Mouse (Mus musculus): Measurements from ENCODE around the gene Ncaph2. TPM values are rescaled to one million over a fixed set of nuclear protein-coding genes. Genes with fewer than 3 reads are reported as not detected.

Ncaph2 gene
- polyA plus RNA-seq, 1 experiment from 2014 or later = 162 TPM

DNA sequence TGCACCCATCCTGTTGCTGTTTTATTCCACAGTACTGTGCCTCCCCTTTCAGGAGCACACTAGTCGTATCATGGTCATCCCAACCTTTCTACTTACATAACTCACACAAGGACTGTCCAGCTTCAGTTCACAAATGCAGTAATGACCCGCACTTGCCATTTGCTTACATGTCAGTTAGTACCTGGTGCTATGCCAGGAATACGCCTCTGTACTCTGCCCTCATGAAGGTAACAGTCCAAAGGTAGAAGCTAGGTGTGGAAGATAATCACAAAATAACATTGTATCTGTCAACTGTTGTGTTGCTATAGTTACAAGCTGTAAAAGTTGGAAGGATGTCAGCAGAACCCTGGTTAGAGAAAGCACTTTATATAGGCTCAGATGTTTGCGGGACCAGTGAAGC lies 41.4 kb downstream of the Ncaph2 start:
- Histone ChIP-seq H3K9me3 (no peaks in the 10 kb centered on the region), H3K4me1 (no peaks in the 10 kb centered on the region)
- 90% methylated on average over 4 of the region's 4 CpGs for WGBS

DNA sequence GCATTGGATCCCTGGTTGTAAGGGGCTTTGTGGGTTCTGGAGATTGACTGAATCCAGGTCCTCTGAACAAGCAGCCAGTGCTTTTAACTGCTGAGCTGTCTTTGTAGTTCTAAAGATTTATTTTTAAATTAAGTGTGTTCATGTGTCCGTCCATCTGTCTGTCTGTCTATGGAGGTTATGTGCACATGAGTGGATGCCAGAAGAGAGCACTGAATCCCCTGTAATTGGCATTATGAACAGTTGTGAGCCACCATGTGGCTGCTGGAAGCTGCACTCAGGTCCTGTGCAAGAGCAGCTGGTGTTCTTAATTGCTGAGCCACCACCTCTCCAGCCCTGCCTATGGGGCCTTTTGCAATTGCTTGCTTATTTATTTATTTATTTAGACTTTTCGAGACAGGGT lies 42.6 kb downstream of the Ncaph2 start:
- whole genome bisulfite sequencing = 72% methylated on average over 2 of the region's 2 CpGs
- ATAC-seq (ENCODE audit: low FRiP score, low read depth) = no peak
- Histone ChIP-seq H3K36me3 (no peaks in the 10 kb centered on the region), H3K4me3 (no peak overlapping the region), H3K27me3 (no peaks in the 10 kb centered on the region), H3K9me3 (no peaks in the 10 kb centered on the region), H3K4me2 (replicated peaks) (no peak overlapping the region), H3K4me1 (no peaks in the 10 kb centered on the region), H3K27ac (no peak overlapping the region), H3K9ac (no peak overlapping the region)

More for the DNA sequence above, 41.4 kb downstream of the Ncaph2 start:
- no peaks in the 10 kb centered on the region for H3K36me3 ChIP-seq
- no peak overlapping the region for H3K27ac ChIP-seq
- no peak overlapping the region for H3K4me2 ChIP-seq (replicated peaks)
- H3K4me3 ChIP-seq = no peak overlapping the region
- H3K9ac ChIP-seq = no peak overlapping the region
- no peak for ATAC-seq (ENCODE audit: low FRiP score, low read depth)
- no peaks in the 10 kb centered on the region for H3K27me3 ChIP-seq

DNA sequence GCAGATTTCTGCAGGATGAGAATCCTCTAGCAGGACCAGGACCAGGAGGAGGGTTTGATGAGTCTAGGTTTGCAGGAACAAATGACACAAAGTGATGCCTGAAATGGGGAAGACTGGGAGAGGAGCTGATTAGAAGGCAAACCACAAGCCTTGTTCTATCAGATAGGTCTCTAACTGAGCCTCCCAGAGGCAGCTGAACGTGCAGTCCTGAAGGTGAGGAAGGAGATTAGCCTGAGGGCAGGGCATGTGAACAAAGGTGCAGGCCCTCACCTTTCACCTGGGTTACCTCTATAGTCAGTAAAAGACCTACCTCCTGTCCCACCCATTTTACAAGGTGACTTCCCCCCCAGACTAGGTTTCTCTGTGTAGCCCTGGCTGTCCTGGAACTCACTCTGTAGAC lies 44.2 kb downstream of the Ncaph2 start:
- Histone ChIP-seq H3K4me3 (no peak overlapping the region), H3K36me3 (no peaks in the 10 kb centered on the region), H3K9ac (no peak overlapping the region), H3K27ac (no peak overlapping the region), H3K9me3 (no peaks in the 10 kb centered on the region), H3K27me3 (no peaks in the 10 kb centered on the region), H3K4me2 (replicated peaks) (no peak overlapping the region), H3K4me1 (no peaks in the 10 kb centered on the region)
- ATAC-seq (ENCODE audit: low FRiP score, low read depth) = no peak
- 62% methylated on average over 1 of the region's 1 CpGs for WGBS

DNA sequence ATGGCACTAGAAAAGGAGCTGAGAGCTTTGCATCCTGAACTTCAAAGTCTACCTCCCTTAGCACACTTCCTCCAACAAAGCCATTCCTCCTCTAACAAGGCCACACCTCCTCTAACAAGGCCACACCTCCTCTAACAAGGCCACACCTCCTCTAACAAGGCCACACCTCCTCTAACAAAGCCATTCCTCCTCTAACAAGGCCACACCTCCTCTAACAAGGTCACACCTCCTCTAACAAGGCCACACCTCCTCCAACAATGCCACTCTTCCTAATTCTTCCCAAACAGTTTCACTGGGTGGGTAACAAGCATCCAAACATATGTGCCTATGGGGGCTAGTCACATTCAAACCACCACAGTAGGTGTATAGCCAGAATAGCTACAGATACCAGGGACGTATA lies 47.0 kb downstream of the Ncaph2 start:
- H3K4me2 ChIP-seq (replicated peaks) = no peak overlapping the region
- no peak overlapping the region for H3K4me3 ChIP-seq
- no peak overlapping the region for H3K9ac ChIP-seq
- H3K27ac ChIP-seq = no peak overlapping the region
- no peaks in the 10 kb centered on the region for H3K4me1 ChIP-seq
- ATAC-seq (ENCODE audit: low FRiP score, low read depth) = no peak
- no peaks in the 10 kb centered on the region for H3K27me3 ChIP-seq
- H3K36me3 ChIP-seq = no peaks in the 10 kb centered on the region
- H3K9me3 ChIP-seq = peaks cover 9% of the 10 kb centered on the region; the same call in 1 of the 2 replicates
- 73% methylated on average over 1 of the region's 1 CpGs for WGBS

GRCm38 (mm10) chr15:89404831-89405623 lies 49.5 kb downstream of the Ncaph2 start:
- WGBS = 78% methylated on average over 10 of the region's 10 CpGs
- Histone ChIP-seq H3K9ac (no peak overlapping the region), H3K4me1 (no peaks in the 10 kb centered on the region), H3K27me3 (no peaks in the 10 kb centered on the region), H3K4me2 (replicated peaks) (no peak overlapping the region), H3K4me3 (no peak overlapping the region), H3K36me3 (no peaks in the 10 kb centered on the region), H3K27ac (no peak overlapping the region), H3K9me3 (peaks cover 15% of the 10 kb centered on the region; the same call in 1 of the 2 replicates)
- no peak for ATAC-seq (ENCODE audit: low FRiP score, low read depth)

DNA sequence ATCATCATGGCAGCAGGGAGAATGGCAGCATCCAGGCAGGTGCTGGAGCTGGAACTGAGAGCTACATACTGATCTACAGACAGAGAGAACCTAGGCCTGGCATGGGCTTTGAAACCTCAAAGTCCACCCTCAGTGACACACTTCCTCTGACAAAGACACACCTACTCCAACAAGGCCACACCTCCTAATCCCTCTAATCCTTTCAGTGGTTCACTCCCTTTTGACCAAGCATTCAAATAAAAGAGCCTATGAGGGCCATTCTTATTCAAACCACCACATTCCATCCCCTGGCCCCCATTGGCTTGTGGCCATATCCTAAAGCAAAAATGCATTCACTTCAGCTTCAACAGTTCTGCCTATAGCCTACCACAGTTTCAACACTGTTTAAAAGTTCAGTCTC lies 51.2 kb downstream of the Ncaph2 start:
- Histone ChIP-seq H3K36me3 (no peaks in the 10 kb centered on the region), H3K4me2 (replicated peaks) (no peak overlapping the region), H3K27me3 (no peaks in the 10 kb centered on the region), H3K27ac (no peak overlapping the region), H3K9me3 (peaks cover 15% of the 10 kb centered on the region; the same call in 1 of the 2 replicates), H3K9ac (no peak overlapping the region), H3K4me1 (no peaks in the 10 kb centered on the region), H3K4me3 (no peak overlapping the region)
- no peak for ATAC-seq (ENCODE audit: low FRiP score, low read depth)

GRCm38 (mm10) chr15:89410118-89410517 lies 54.6 kb downstream of the Ncaph2 start, which contains the start of gene Syce3:
Gene Syce3 (minus strand): TSS chr15:89410503.
- 82% methylated on average over 20 of the region's 24 CpGs for WGBS
- Histone ChIP-seq H3K9me3 (peaks cover 15% of the 10 kb centered on the region; the same call in 1 of the 2 replicates), H3K27ac (no peak within 1 kb of the TSS), H3K4me3 (no peak within 1 kb of the TSS), H3K9ac (no peak within 1 kb of the TSS), H3K27me3 (no peaks in the 10 kb centered on the region), H3K4me2 (replicated peaks) (no peak within 1 kb of the TSS), H3K36me3 (no peaks in the 10 kb centered on the region), H3K4me1 (no peaks in the 10 kb centered on the region)
- ATAC-seq (ENCODE audit: low FRiP score, low read depth) = no peak

DNA sequence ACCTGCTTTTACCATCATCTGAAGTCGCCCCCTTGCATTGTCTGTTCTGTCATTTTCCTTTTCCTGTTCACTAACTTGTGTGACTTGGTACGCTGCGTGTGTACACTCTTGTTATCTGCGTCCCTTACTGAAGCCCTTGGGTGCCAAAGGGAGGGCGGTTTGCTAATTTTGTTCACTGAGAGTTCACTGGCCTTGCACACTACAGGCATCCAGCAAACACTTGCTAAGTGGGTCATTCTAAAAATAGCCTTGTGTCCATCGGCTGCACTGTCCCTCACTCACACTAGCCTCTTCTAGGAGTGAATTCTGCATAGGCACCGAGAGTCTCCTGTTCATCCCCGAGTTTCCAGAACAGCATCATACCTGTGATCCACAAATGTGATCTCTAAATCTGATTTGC lies 59.8 kb downstream of the Ncaph2 start:
- Histone ChIP-seq H3K27ac (no peak overlapping the region), H3K4me2 (replicated peaks) (no peak overlapping the region), H3K9ac (no peak overlapping the region), H3K4me3 (no peak overlapping the region), H3K9me3 (no peaks in the 10 kb centered on the region), H3K27me3 (no peaks in the 10 kb centered on the region), H3K36me3 (peaks cover 18% of the 10 kb centered on the region), H3K4me1 (no peaks in the 10 kb centered on the region)
- WGBS = 89% methylated on average over 8 of the region's 8 CpGs
- no peak for ATAC-seq (ENCODE audit: low FRiP score, low read depth)

- WGBS = 94% methylated on average over 9 of the region's 9 CpGs
- Histone ChIP-seq H3K27me3 (no peaks in the 10 kb centered on the region), H3K9ac (no peak overlapping the region), H3K4me1 (peaks cover 7% of the 10 kb centered on the region), H3K4me2 (replicated peaks) (no peak overlapping the region), H3K36me3 (peaks cover 32% of the 10 kb centered on the region), H3K27ac (no peak overlapping the region), H3K9me3 (no peaks in the 10 kb centered on the region), H3K4me3 (no peak overlapping the region)
- ATAC-seq (ENCODE audit: low FRiP score, low read depth) = no peak
Observed at GRCm38 (mm10) chr15:89421938-89422337, 66.4 kb downstream of the Ncaph2 start.

Small RNA genes lying within 50 kb of the gene (microRNA-seq; reads per million reads assigned to microRNA genes)
- gene Mir6959 = not detected

Other genes starting within 250 kb of the Ncaph2 start
- gene Tubgcp6, start 232.6 kb upstream of the Ncaph2 start, polyA plus RNA-seq (2015; fragmentation: Nextera tagmentation; extraction: Ambion mirVana) = 17.5 and 18.1 TPM in 2 replicates
- gene Hdac10, start 227.0 kb upstream of the Ncaph2 start, polyA plus RNA-seq (2015; fragmentation: Nextera tagmentation; extraction: Ambion mirVana) = 17.4 and 18.7 TPM in 2 replicates
- 6.4 and 6.5 TPM in 2 replicates for gene Mapk12, start 215.0 kb upstream of the Ncaph2 start, polyA plus RNA-seq (2015; fragmentation: Nextera tagmentation; extraction: Ambion mirVana)
- gene Mapk11, start 206.1 kb upstream of the Ncaph2 start, polyA plus RNA-seq (2015; fragmentation: Nextera tagmentation; extraction: Ambion mirVana) = 8.4 and 10.4 TPM in 2 replicates
- gene Plxnb2, start 174.9 kb upstream of the Ncaph2 start, polyA plus RNA-seq (2015; fragmentation: Nextera tagmentation; extraction: Ambion mirVana) = 130 and 144 TPM in 2 replicates
- gene Dennd6b, start 159.2 kb upstream of the Ncaph2 start, polyA plus RNA-seq (2015; fragmentation: Nextera tagmentation; extraction: Ambion mirVana) = 22.8 and 25.8 TPM in 2 replicates
- gene Ppp6r2, start 144.2 kb upstream of the Ncaph2 start, polyA plus RNA-seq (2015; fragmentation: Nextera tagmentation; extraction: Ambion mirVana) = 31.8 and 36.3 TPM in 2 replicates
- gene Sbf1, start 40.4 kb upstream of the Ncaph2 start, polyA plus RNA-seq (2015; fragmentation: Nextera tagmentation; extraction: Ambion mirVana) = 62.8 and 66.3 TPM in 2 replicates
- 0.54 and 0.83 TPM in 2 replicates for gene Adm2, start 33.0 kb upstream of the Ncaph2 start, polyA plus RNA-seq (2015; fragmentation: Nextera tagmentation; extraction: Ambion mirVana)
- not detected in 2 replicates for gene Miox, start 21.3 kb upstream of the Ncaph2 start, polyA plus RNA-seq (2015; fragmentation: Nextera tagmentation; extraction: Ambion mirVana)
- gene Lmf2, start 60 bp upstream of the Ncaph2 start, polyA plus RNA-seq (2015; fragmentation: Nextera tagmentation; extraction: Ambion mirVana) = 57.6 and 65.1 TPM in 2 replicates
- 5.4 and 5.8 TPM in 2 replicates for gene Sco2, start 18.1 kb downstream of the Ncaph2 start, polyA plus RNA-seq (2015; fragmentation: Nextera tagmentation; extraction: Ambion mirVana)
- 1.3 TPM in 2 replicates for gene Tymp, start 21.3 kb downstream of the Ncaph2 start, polyA plus RNA-seq (2015; fragmentation: Nextera tagmentation; extraction: Ambion mirVana)
- gene Odf3b, start 23.6 kb downstream of the Ncaph2 start, polyA plus RNA-seq (2015; fragmentation: Nextera tagmentation; extraction: Ambion mirVana) = 0.23 and 0.29 TPM in 2 replicates
- 0.05 TPM in 1 of 2 replicates, not detected in the other for gene Klhdc7b, start 29.2 kb downstream of the Ncaph2 start, polyA plus RNA-seq (2015; fragmentation: Nextera tagmentation; extraction: Ambion mirVana)
- not detected in 2 replicates for gene Syce3, start 54.8 kb downstream of the Ncaph2 start, polyA plus RNA-seq (2015; fragmentation: Nextera tagmentation; extraction: Ambion mirVana)
- gene Cpt1b, start 70.1 kb downstream of the Ncaph2 start, polyA plus RNA-seq (2015; fragmentation: Nextera tagmentation; extraction: Ambion mirVana) = 0.52 and 0.57 TPM in 2 replicates
- gene C730034F03Rik, start 73.9 kb downstream of the Ncaph2 start, polyA plus RNA-seq (2015; fragmentation: Nextera tagmentation; extraction: Ambion mirVana) = 3.5 and 3.7 TPM in 2 replicates
- gene Gm44502, start 74.0 kb downstream of the Ncaph2 start, polyA plus RNA-seq (2015; fragmentation: Nextera tagmentation; extraction: Ambion mirVana) = not detected in 2 replicates
- gene Chkb, start 74.2 kb downstream of the Ncaph2 start, polyA plus RNA-seq (2015; fragmentation: Nextera tagmentation; extraction: Ambion mirVana) = 55.7 and 63.6 TPM in 2 replicates
- 2.2 and 2.4 TPM in 2 replicates for gene Mapk8ip2, start 98.2 kb downstream of the Ncaph2 start, polyA plus RNA-seq (2015; fragmentation: Nextera tagmentation; extraction: Ambion mirVana)
- gene Arsa, start 121.7 kb downstream of the Ncaph2 start, polyA plus RNA-seq (2015; fragmentation: Nextera tagmentation; extraction: Ambion mirVana) = 23.0 TPM in 2 replicates
- gene Shank3, start 143.9 kb downstream of the Ncaph2 start, polyA plus RNA-seq (2015; fragmentation: Nextera tagmentation; extraction: Ambion mirVana) = 2.6 and 2.7 TPM in 2 replicates
- 0.17 TPM in 1 of 2 replicates, not detected in the other for gene Acr, start 212.6 kb downstream of the Ncaph2 start, polyA plus RNA-seq (2015; fragmentation: Nextera tagmentation; extraction: Ambion mirVana)
- 45.3 and 52.1 TPM in 2 replicates for gene Rabl2, start 236.2 kb downstream of the Ncaph2 start, polyA plus RNA-seq (2015; fragmentation: Nextera tagmentation; extraction: Ambion mirVana)

All from limb, embryonic 13.5 days (tissue).